Mouse (Mus musculus): ENCODE measurements around the gene Atg4b. TPM values are rescaled to one million over a fixed set of nuclear protein-coding genes. Genes with fewer than 3 reads are reported as not detected.

The Atg4b gene
- polyA plus RNA-seq, 1 experiment from 2014 or later, result 96.9 TPM

DNA sequence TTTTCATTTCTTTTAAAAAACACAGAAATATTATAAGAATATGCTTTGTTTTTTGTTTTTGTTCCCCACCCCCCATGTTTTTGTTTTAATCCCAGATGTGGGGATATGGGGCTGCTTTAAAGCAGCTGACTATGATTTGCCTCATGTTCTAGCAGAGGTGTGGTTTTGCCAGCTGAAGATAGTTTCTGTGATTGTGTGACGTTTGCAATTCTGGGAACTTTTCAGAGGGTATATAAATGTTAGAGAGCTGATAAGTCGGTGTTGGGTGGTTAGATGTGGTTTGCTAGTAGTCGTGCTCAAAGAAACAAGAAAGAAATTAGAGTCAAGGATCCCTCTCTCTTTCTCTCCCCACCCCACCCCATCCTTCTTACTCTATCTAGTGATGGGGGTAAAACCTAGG is 15.4 kb upstream of the Atg4b start:
- no peaks in the 10 kb centered on the region for H3K36me3 ChIP-seq (ENCODE audit: poor library complexity, severe bottlenecking)
- no peak for ATAC-seq
- H3K4me1 ChIP-seq, result peaks cover 7% of the 10 kb centered on the region
- 90% methylated on average over 3 of the region's 3 CpGs for WGBS
- H3K9ac ChIP-seq, result no peak overlapping the region
- H3K4me3 ChIP-seq, result no peak overlapping the region
- no peaks in the 10 kb centered on the region for H3K27me3 ChIP-seq
- H3K4me2 ChIP-seq, result no peak overlapping the region
- no peak overlapping the region for H3K27ac ChIP-seq
- no peaks in the 10 kb centered on the region for H3K9me3 ChIP-seq (replicated peaks)

- ATAC-seq, result no peak
- 98% methylated on average over 5 of the region's 5 CpGs for WGBS
- Histone ChIP-seq H3K4me3 (no peak overlapping the region), H3K9ac (no peak overlapping the region), H3K4me1 (no peaks in the 10 kb centered on the region), H3K27me3 (no peaks in the 10 kb centered on the region), H3K27ac (no peak overlapping the region), H3K9me3 (replicated peaks) (no peaks in the 10 kb centered on the region), H3K4me2 (no peak overlapping the region), H3K36me3 (ENCODE audit: poor library complexity, severe bottlenecking) (peaks cover 3% of the 10 kb centered on the region; the same call in 1 of the 2 replicates)
These were observed 13.6 kb upstream of the Atg4b start for GRCm38 (mm10) chr1:93737711-93738110.

DNA sequence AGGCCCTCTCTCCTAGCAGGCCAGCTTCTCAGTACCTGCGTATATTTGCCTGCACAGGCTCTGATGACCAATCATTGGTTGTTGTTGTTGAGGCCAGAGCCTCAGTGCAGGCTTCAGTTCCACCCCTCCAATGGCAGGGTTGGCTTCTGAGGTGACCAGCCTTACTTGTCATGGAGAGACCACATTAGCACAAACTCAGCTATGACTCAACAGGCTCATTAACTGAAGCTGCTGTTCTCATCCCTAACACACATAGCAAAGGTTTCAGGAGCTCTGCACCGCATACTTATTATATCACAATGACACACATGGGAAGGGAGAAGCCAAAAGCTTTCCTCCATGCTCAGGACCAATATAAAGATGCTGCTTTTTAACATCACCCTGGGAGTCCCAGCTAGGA is 10.6 kb upstream of the Atg4b start:
- Histone ChIP-seq H3K4me1 (no peaks in the 10 kb centered on the region), H3K27ac (no peak overlapping the region), H3K9ac (no peak overlapping the region), H3K36me3 (ENCODE audit: poor library complexity, severe bottlenecking) (peaks cover 8% of the 10 kb centered on the region), H3K27me3 (no peaks in the 10 kb centered on the region), H3K4me3 (no peak overlapping the region), H3K9me3 (replicated peaks) (no peaks in the 10 kb centered on the region), H3K4me2 (no peak overlapping the region)
- 90% methylated on average over 2 of the region's 2 CpGs for WGBS
- ATAC-seq, result no peak

- H3K9me3 ChIP-seq (replicated peaks), result no peaks in the 10 kb centered on the region
- H3K27ac ChIP-seq, result no peak overlapping the region
- no peaks in the 10 kb centered on the region for H3K4me1 ChIP-seq
- peaks cover 9% of the 10 kb centered on the region for H3K36me3 ChIP-seq (ENCODE audit: poor library complexity, severe bottlenecking)
- no peak overlapping the region for H3K9ac ChIP-seq
- H3K4me3 ChIP-seq, result no peak overlapping the region
- no peaks in the 10 kb centered on the region for H3K27me3 ChIP-seq
- H3K4me2 ChIP-seq, result no peak overlapping the region
- no peak for ATAC-seq
- 86% methylated on average over 4 of the region's 4 CpGs for WGBS
These were observed 9.3 kb upstream of the Atg4b start for GRCm38 (mm10) chr1:93741987-93742386.

DNA sequence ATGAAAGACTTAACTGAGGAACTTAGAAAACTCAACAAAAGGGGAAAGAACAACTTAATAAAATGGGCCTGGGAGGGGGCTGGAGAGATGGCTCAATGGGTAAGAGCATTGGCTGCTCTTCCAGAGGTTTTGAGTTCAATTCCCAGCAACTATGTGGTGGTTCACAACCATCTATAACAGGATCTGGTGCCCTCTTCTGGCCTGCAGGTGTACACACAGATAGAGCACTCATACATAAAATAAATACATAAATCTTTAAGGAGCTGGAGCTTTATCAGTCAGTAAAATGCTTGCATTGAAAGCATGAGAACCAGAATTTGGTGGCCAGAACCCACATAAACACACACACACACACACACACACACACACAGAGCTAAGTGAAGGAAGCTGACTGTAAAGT is 8.4 kb upstream of the Atg4b start:
- no peak for ATAC-seq
- Histone ChIP-seq H3K4me2 (no peak overlapping the region), H3K4me3 (no peak overlapping the region), H3K36me3 (ENCODE audit: poor library complexity, severe bottlenecking) (peaks cover 9% of the 10 kb centered on the region), H3K9ac (no peak overlapping the region), H3K27me3 (no peaks in the 10 kb centered on the region), H3K4me1 (no peaks in the 10 kb centered on the region), H3K27ac (no peak overlapping the region), H3K9me3 (replicated peaks) (no peaks in the 10 kb centered on the region)

GRCm38 (mm10) chr1:93746179-93746578 is 5.1 kb upstream of the Atg4b start:
- H3K27me3 ChIP-seq, result no peaks in the 10 kb centered on the region
- no peak overlapping the region for H3K9ac ChIP-seq
- H3K36me3 ChIP-seq (ENCODE audit: poor library complexity, severe bottlenecking), result peaks cover 36% of the 10 kb centered on the region
- no peaks in the 10 kb centered on the region for H3K9me3 ChIP-seq (replicated peaks)
- 93% methylated on average over 5 of the region's 5 CpGs for WGBS
- H3K4me2 ChIP-seq, result no peak overlapping the region
- no peak overlapping the region for H3K4me3 ChIP-seq
- H3K27ac ChIP-seq, result no peak overlapping the region
- no peaks in the 10 kb centered on the region for H3K4me1 ChIP-seq
- no peak for ATAC-seq

GRCm38 (mm10) chr1:93748539-93748938 is 2.8 kb upstream of the Atg4b start:
- Histone ChIP-seq H3K4me3 (no peak overlapping the region), H3K9me3 (replicated peaks) (no peaks in the 10 kb centered on the region), H3K4me1 (peaks cover 9% of the 10 kb centered on the region), H3K27ac (no peak overlapping the region), H3K36me3 (ENCODE audit: poor library complexity, severe bottlenecking) (peaks cover 31% of the 10 kb centered on the region), H3K9ac (no peak overlapping the region), H3K27me3 (no peaks in the 10 kb centered on the region), H3K4me2 (no peak overlapping the region)
- no peak for ATAC-seq
- WGBS, result 93% methylated on average over 1 of the region's 1 CpGs

DNA sequence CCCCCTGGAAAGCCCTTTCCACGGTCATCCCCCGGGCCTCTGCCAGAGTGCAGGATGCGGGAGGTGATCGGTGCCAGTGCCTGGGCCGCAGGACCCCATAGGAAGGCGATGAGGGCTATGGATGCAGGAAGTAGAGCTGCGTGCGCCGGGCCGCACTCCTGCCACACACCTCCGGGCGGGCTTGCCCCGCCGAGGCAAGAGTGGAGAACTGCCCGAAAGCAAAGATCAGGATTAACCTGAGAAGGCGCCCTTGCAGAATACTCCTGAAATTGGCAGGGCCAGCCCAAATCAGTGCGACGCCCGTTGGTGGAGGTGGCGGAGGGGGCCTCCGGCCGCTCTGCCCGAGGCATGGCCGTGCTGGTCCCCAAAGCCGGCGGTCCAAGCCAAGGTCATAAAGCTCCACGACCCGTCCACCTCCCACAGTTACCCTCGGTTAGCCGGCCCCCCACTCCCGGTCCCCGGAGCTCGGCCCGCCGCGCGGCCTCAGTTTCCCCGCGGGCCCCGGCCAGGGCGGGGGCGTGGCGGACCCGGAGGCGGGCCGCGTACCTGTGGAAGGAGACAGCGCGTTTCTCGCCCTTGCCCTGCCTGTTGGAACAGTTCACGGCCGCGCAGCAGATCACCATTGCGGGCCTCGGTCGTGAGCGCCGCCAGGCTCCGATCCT is 2.7 kb downstream of the Atg4b start:
- ATAC-seq, result peak; percentile 39
- Histone ChIP-seq H3K27ac (peak overlapping the region; percentile 85), H3K36me3 (ENCODE audit: poor library complexity, severe bottlenecking) (peaks cover 17% of the 10 kb centered on the region), H3K27me3 (no peaks in the 10 kb centered on the region), H3K9ac (peak overlapping the region; percentile 90), H3K4me3 (peak overlapping the region; percentile 95), H3K9me3 (replicated peaks) (no peaks in the 10 kb centered on the region), H3K4me2 (peak overlapping the region; percentile 72), H3K4me1 (peaks cover 37% of the 10 kb centered on the region)
- WGBS, result under 1% methylated on average over 58 of the region's 59 CpGs

- Histone ChIP-seq H3K36me3 (ENCODE audit: poor library complexity, severe bottlenecking) (peaks cover 10% of the 10 kb centered on the region), H3K4me3 (peak within 1 kb of the TSS; percentile 95), H3K9ac (peak within 1 kb of the TSS; percentile 90), H3K9me3 (replicated peaks) (no peaks in the 10 kb centered on the region), H3K27me3 (no peaks in the 10 kb centered on the region), H3K27ac (peak within 1 kb of the TSS; percentile 85), H3K4me1 (peaks cover 39% of the 10 kb centered on the region), H3K4me2 (peak within 1 kb of the TSS; percentile 72)
- under 1% methylated on average over 87 of the region's 121 CpGs for WGBS
- peak; percentile 95 for ATAC-seq
These were observed 3.4 kb downstream of the Atg4b start, which contains the start of gene Thap4 for GRCm38 (mm10) chr1:93754573-93755290. Thap4 (minus strand) TSS chr1:93754864.

DNA sequence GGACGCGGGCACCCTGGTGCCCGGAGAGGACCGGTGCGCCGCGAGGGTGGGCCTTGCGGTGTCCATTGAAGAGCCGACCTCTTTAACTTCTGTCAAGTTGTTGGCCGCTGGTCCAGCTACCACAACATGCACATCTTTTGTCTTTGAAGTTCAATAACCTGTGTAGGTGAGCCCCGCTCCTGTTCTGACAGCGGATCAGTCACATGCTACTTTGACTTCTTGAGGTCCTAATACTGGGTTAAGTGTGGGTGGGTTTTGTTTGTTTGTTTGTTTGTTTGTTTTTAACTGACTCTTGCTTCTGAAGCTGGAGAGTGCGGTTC is 4.0 kb downstream of the Atg4b start:
- no peak; the same call in 1 of the 2 replicates for ATAC-seq
- Histone ChIP-seq H3K36me3 (ENCODE audit: poor library complexity, severe bottlenecking) (peaks cover 5% of the 10 kb centered on the region), H3K4me2 (peak overlapping the region; percentile 72), H3K4me1 (peaks cover 39% of the 10 kb centered on the region), H3K27me3 (no peaks in the 10 kb centered on the region), H3K9me3 (replicated peaks) (no peaks in the 10 kb centered on the region), H3K4me3 (peak overlapping the region; percentile 95), H3K9ac (peak overlapping the region; percentile 90), H3K27ac (peak overlapping the region; percentile 85)
- WGBS, result 0% methylated on average over 13 of the region's 13 CpGs

GRCm38 (mm10) chr1:93755618-93756017 is 4.3 kb downstream of the Atg4b start:
- Histone ChIP-seq H3K27me3 (no peaks in the 10 kb centered on the region), H3K9ac (peak overlapping the region; percentile 90), H3K36me3 (ENCODE audit: poor library complexity, severe bottlenecking) (peaks cover 2% of the 10 kb centered on the region), H3K4me2 (peak overlapping the region; percentile 72), H3K4me3 (peak overlapping the region; percentile 95), H3K27ac (no peak overlapping the region), H3K4me1 (peaks cover 39% of the 10 kb centered on the region), H3K9me3 (replicated peaks) (no peaks in the 10 kb centered on the region)
- ATAC-seq, result no peak
- 32% methylated on average over 7 of the region's 7 CpGs for WGBS

- Histone ChIP-seq H3K9me3 (replicated peaks) (no peaks in the 10 kb centered on the region), H3K9ac (0 out of 2 replicates have a peak overlapping the region, but pooled peaks have one; percentile 90), H3K27ac (no peak overlapping the region), H3K4me3 (peak overlapping the region; percentile 95; the same call in 1 of the 2 replicates), H3K27me3 (no peaks in the 10 kb centered on the region), H3K36me3 (ENCODE audit: poor library complexity, severe bottlenecking) (no peaks in the 10 kb centered on the region), H3K4me1 (peaks cover 39% of the 10 kb centered on the region), H3K4me2 (peak overlapping the region; percentile 72)
- no peak for ATAC-seq
These were observed 4.9 kb downstream of the Atg4b start for GRCm38 (mm10) chr1:93756154-93756553.

Measured in forebrain, embryonic 13.5 days (tissue).